Mouse (Mus musculus) E14TG2a.4 (cell line): ENCODE data around the gene Hus1b.

Source experiments
- CTCF ChIP-seq: conservative IDR thresholded peaks from 2 replicates; pipeline ENCODE4 v1.5.1; 2014; ENCODE audit warnings: low read length
- NANOG ChIP-seq: IDR thresholded peaks from 2 replicates; pipeline ENCODE4 v1.6.1; 2014; ENCODE audit warnings: borderline replicate concordance, low read length, mixed read lengths

DNA sequence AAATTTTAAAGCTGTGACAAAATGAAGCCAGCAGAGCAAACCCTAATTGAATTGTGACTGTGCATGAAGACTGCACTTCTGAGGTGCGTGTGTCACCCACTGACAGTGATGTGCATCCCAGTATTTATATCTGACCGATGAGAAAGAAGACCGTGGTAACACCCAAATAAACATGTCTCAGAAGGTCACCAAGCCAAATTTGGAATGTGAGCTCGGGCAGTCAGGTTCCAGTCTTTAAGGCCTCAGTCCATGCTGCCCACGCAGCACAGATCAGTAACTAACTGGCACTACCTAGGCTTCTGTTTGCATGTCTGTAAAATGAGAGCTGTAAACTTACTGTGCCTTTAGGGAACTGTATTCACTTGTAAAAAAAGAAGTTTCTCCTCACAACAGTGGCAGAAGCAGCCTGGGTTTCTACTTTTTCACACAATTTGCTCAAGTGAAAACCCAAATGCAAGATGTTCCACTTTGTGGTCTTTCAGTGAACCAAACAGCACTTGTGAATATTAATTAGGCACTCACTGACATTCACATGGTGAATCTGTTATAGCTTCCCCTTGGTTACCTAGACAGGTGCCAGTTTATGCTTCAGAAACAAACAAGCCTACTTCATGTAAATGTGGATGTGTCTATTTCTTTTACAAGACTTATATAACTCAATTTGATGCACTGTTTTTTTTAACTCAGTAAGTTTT, 35.5 kb downstream of the Hus1b start:
- no peak for TF ChIP-seq CTCF
- TF ChIP-seq NANOG: no peak
